Mouse (Mus musculus): Measurements from ENCODE around the gene Fbxo22. TPM values are rescaled to one million over a fixed set of nuclear protein-coding genes. Genes with fewer than 3 reads are reported as not detected.

Gene Fbxo22
- total RNA-seq (2012; rRNA removed) (28.2 and 28.4 TPM in 2 replicates), polyA plus RNA-seq (2012; ENCODE audit: insufficient read depth in 1 of 2, insufficient read length in 2 of 2, low read depth in 1 of 2, low replicate concordance in 2 of 2, missing spikeins in 1 of 2) (10 to 100 TPM in 1 of 2 experiments, not detected in 1; 25.7 TPM)

GRCm38 (mm10) chr9:55208790-55209481 is at the start of gene Fbxo22:
TSS of gene Fbxo22 (plus strand) at chr9:55208925.
- DNase-seq (ENCODE audit: low read depth, low spot score), result peak; percentile 92
- no peaks in the 10 kb centered on the region for H3K27me3 ChIP-seq (ENCODE audit: control insufficient read depth in 1 of 2, insufficient read depth in 2 of 2, low read length in 2 of 2)
- H3K4me3 ChIP-seq (ENCODE audit: control insufficient read depth in 1 of 2, insufficient read depth in 1 of 2, low read depth in 2 of 2, low read length in 2 of 2), result peak within 1 kb of the TSS; percentile 66 to 84
- H3K79me2 ChIP-seq (ENCODE audit: control insufficient read depth, insufficient read depth, low read length, poor library complexity), result peaks cover 12% of the 10 kb centered on the region
- peak within 1 kb of the TSS; percentile 78 for H3K9ac ChIP-seq (ENCODE audit: control insufficient read depth, low read depth, low read length, poor library complexity, severe bottlenecking)
- H3K4me1 ChIP-seq (ENCODE audit: control insufficient read depth in 1 of 2, insufficient read depth in 2 of 2, low read length in 2 of 2), result peaks cover 7 to 12% of the 10 kb centered on the region in 2 experiments
- TF ChIP-seq CTCF (IDR thresholded peaks at IDR 0.05 in 2 of 3, conservative IDR thresholded peaks at IDR 0.05 in 1 of 3; ENCODE audit: control insufficient read depth in 1 of 3, insufficient read depth in 1 of 3, low read depth in 2 of 3, low read length in 3 of 3, poor library complexity in 1 of 3, severe bottlenecking in 1 of 3), result 0 out of 6 replicates have a peak, but pooled peaks of 1 of the 3 experiments have one; percentile 1
- TF ChIP-seq GATA1 (IDR thresholded peaks at IDR 0.05; ENCODE audit: low read depth, low read length), result no peak
- TF ChIP-seq SIN3A (IDR thresholded peaks at IDR 0.05; ENCODE audit: low read length), result peak; percentile 48; the same call in 1 of the 2 replicates
- TF ChIP-seq GABPA (IDR thresholded peaks at IDR 0.05; ENCODE audit: low read depth, low read length), result no peak
- no peak for TF ChIP-seq JUND (IDR thresholded peaks at IDR 0.05; ENCODE audit: low read depth, low read length)
- peak; percentile 45 for TF ChIP-seq TBP (IDR thresholded peaks at IDR 0.05; ENCODE audit: low read depth, low read length)
- peak; percentile 60 for TF ChIP-seq TCF12 (IDR thresholded peaks at IDR 0.05; ENCODE audit: low read depth, low read length)
- no peak for TF ChIP-seq BHLHE40 (IDR thresholded peaks at IDR 0.05; ENCODE audit: borderline replicate concordance, low read depth, low read length)
- peak; percentile 86 to 91; a peak in 3 of 4 replicates for TF ChIP-seq POLR2A (IDR thresholded peaks at IDR 0.05; ENCODE audit: control insufficient read depth in 1 of 2, insufficient read depth in 1 of 2, low read depth in 1 of 2, low read length in 2 of 2, poor library complexity in 1 of 2)
- peak; percentile 77 for TF ChIP-seq NELFE (IDR thresholded peaks at IDR 0.05; ENCODE audit: low read depth, low read length)
- peak; percentile 84 for TF ChIP-seq HCFC1 (IDR thresholded peaks at IDR 0.05; ENCODE audit: low read depth, low read length)
- peak; percentile 69; the same call in 1 of the 2 replicates for TF ChIP-seq MXI1 (IDR thresholded peaks at IDR 0.05; ENCODE audit: low read depth, low read length)
- no peak for TF ChIP-seq USF2 (IDR thresholded peaks at IDR 0.05; ENCODE audit: borderline replicate concordance in 1 of 2, insufficient read depth in 1 of 2, low read depth in 1 of 2, low read length in 2 of 2)
- peak; percentile 92 for TF ChIP-seq ELF1 (IDR thresholded peaks at IDR 0.05; ENCODE audit: low read depth, low read length)
- peak; percentile 63; the same call in 1 of the 2 replicates for TF ChIP-seq ZMIZ1 (IDR thresholded peaks at IDR 0.05; ENCODE audit: low read depth, low read length)
- TF ChIP-seq POLR2AphosphoS2 (IDR thresholded peaks at IDR 0.05; ENCODE audit: low read length), result peak; percentile 80
- no peak for TF ChIP-seq SMC3 (IDR thresholded peaks at IDR 0.05; ENCODE audit: low read depth, low read length)
- peak; percentile 63 for TF ChIP-seq NRF1 (IDR thresholded peaks at IDR 0.05; ENCODE audit: insufficient read depth, low read depth, low read length, poor library complexity, severe bottlenecking)
- peak; percentile 58; the same call in 1 of the 2 replicates for TF ChIP-seq MYC (IDR thresholded peaks at IDR 0.05; ENCODE audit: low read depth, low read length)
- H3K9me3 ChIP-seq (replicated peaks; ENCODE audit: insufficient read depth, low read length), result no peaks in the 10 kb centered on the region
- H3K36me3 ChIP-seq (ENCODE audit: control insufficient read depth in 1 of 2, insufficient read depth in 2 of 2, low read length in 2 of 2), result peaks cover 3 to 20% of the 10 kb centered on the region in 2 experiments; a peak in 3 of 4 replicates
- H3K27ac ChIP-seq (ENCODE audit: control insufficient read depth, low read depth, low read length), result peak within 1 kb of the TSS; percentile 67

Measured in MEL (cell line).